Mouse (Mus musculus) lung, postnatal 0 days (tissue): ENCODE measurements at regions not wholly inside any gene's neighbourhood (a gene's known extent, or its start where the extent isn't known, plus 50 kb on each side); places are given as distances from the start of the nearest gene placed in this dataset.

Experiments
- ATAC-seq: fragments of 200-750 bp; cut with Nextera tagmentation; 2 replicates; pipeline ENCODE4 v1.8.0; 2017; ENCODE audit warnings: moderate library complexity
- DNase-seq: peaks from one replicate; pipeline ENCODE4 v3.0.0-alpha.2; 2016; ENCODE audit warnings: low spot score
- H3K27ac ChIP-seq: fragments of 300-500 bp; sonication (generic); 2 replicates; pipeline ENCODE4 v1.5.1; 2014; ENCODE audit warnings: antibody characterized with exemption, mild to moderate bottlenecking, low read length, mixed read lengths
- H3K27me3 ChIP-seq: fragments of 300-500 bp; sonication (generic); replicated peaks from 2 replicates; pipeline ENCODE4 v1.6.1; 2014; ENCODE audit warnings: low read length, mixed read lengths; ENCODE audit not compliant: insufficient read depth
- H3K36me3 ChIP-seq: fragments of 300-500 bp; sonication (generic); 2 replicates; pipeline ENCODE4 v1.6.1; 2014; ENCODE audit warnings: low read length, mixed read lengths; ENCODE audit not compliant: insufficient read depth
- H3K4me1 ChIP-seq: fragments of 300-500 bp; sonication (generic); 2 replicates; pipeline ENCODE4 v1.6.1; 2014; ENCODE audit warnings: antibody characterized with exemption, low read depth, low read length, mixed read lengths; ENCODE audit not compliant: insufficient read depth
- H3K4me2 ChIP-seq: fragments of 300-500 bp; sonication (generic); replicated peaks from 2 replicates; pipeline ENCODE4 v1.6.1; 2014; ENCODE audit warnings: low read depth, mild to moderate bottlenecking, low read length, moderate library complexity, mixed read lengths
- H3K4me3 ChIP-seq: fragments of 300-500 bp; sonication (generic); 2 replicates; pipeline ENCODE4 v1.5.1; 2014; ENCODE audit warnings: low read depth, low read length
- H3K9ac ChIP-seq: fragments of 300-500 bp; sonication (generic); replicated peaks from 2 replicates; pipeline ENCODE4 v1.6.1; 2014; ENCODE audit warnings: low read depth, mild to moderate bottlenecking
- H3K9me3 ChIP-seq: fragments of 300-500 bp; sonication (generic); 2 replicates; pipeline ENCODE4 v1.6.1; 2016; ENCODE audit warnings: low read length, mixed read lengths
- CTCF ChIP-seq: IDR thresholded peaks from 2 replicates; pipeline ENCODE4 v1.5.1; 2016; ENCODE audit warnings: antibody characterized with exemption, mild to moderate bottlenecking
- EP300 ChIP-seq: IDR thresholded peaks from 2 replicates; pipeline ENCODE4 v1.6.1; 2016; ENCODE audit warnings: antibody characterized with exemption, mild to moderate bottlenecking, control low read depth
- WGBS: fragments of 180-500 bp; shearing (Covaris S2); extraction: QIAGEN DNeasy Blood & Tissue Kit; methylation state at CpG from one replicate; pipeline ENCODE4 v1.1.7; 2014; 5-methylcytosine and 5-hydroxymethylcytosine counted together

GRCm38 (mm10) chr15:17195439-17195838 is 466.9 kb downstream of the Cdh9 start:
- DNase-seq (no peak), ATAC-seq (no peak)
- H3K4me2 ChIP-seq = no peak overlapping the region
- no peaks in the 10 kb centered on the region for H3K4me1 ChIP-seq
- no peak overlapping the region for H3K9ac ChIP-seq
- no peak overlapping the region for H3K4me3 ChIP-seq
- no peak overlapping the region for H3K27ac ChIP-seq
- 50% methylated on average over 5 of the region's 5 CpGs for WGBS
- H3K36me3 ChIP-seq = no peaks in the 10 kb centered on the region
- H3K9me3 ChIP-seq = no peaks in the 10 kb centered on the region
- TF ChIP-seq CTCF = peak; percentile 36; the same call in 1 of the 2 replicates
- no peak for TF ChIP-seq EP300
- H3K27me3 ChIP-seq = no peaks in the 10 kb centered on the region

GRCm38 (mm10) chr15:17204739-17205138 is 476.2 kb downstream of the Cdh9 start:
- Histone ChIP-seq H3K36me3 (no peaks in the 10 kb centered on the region), H3K4me3 (no peak overlapping the region), H3K9ac (no peak overlapping the region), H3K27me3 (no peaks in the 10 kb centered on the region), H3K27ac (no peak overlapping the region), H3K4me2 (no peak overlapping the region), H3K4me1 (no peaks in the 10 kb centered on the region), H3K9me3 (no peaks in the 10 kb centered on the region)
- DNase-seq (no peak), ATAC-seq (no peak)
- WGBS = 53% methylated on average over 2 of the region's 2 CpGs
- TF ChIP-seq CTCF = no peak
- no peak for TF ChIP-seq EP300

GRCm38 (mm10) chr15:17245096-17245495 is 516.5 kb downstream of the Cdh9 start:
- DNase-seq (no peak), ATAC-seq (no peak)
- H3K4me1 ChIP-seq = no peaks in the 10 kb centered on the region
- H3K36me3 ChIP-seq = no peaks in the 10 kb centered on the region
- no peaks in the 10 kb centered on the region for H3K9me3 ChIP-seq
- H3K27ac ChIP-seq = no peak overlapping the region
- H3K4me3 ChIP-seq = no peak overlapping the region
- TF ChIP-seq CTCF = no peak
- TF ChIP-seq EP300 = no peak
- H3K4me2 ChIP-seq = no peak overlapping the region
- WGBS = 62% methylated on average over 3 of the region's 3 CpGs
- no peaks in the 10 kb centered on the region for H3K27me3 ChIP-seq
- H3K9ac ChIP-seq = no peak overlapping the region

GRCm38 (mm10) chr15:17289221-17289620 is 560.7 kb downstream of the Cdh9 start:
- H3K27ac ChIP-seq = no peak overlapping the region
- H3K4me1 ChIP-seq = no peaks in the 10 kb centered on the region
- no peak for DNase-seq
- no peaks in the 10 kb centered on the region for H3K36me3 ChIP-seq
- H3K4me3 ChIP-seq = no peak overlapping the region
- no peak overlapping the region for H3K9ac ChIP-seq
- no peak overlapping the region for H3K4me2 ChIP-seq
- no peaks in the 10 kb centered on the region for H3K27me3 ChIP-seq
- WGBS = 85% methylated on average over 5 of the region's 5 CpGs
- TF ChIP-seq CTCF (no peak), EP300 (no peak)
- H3K9me3 ChIP-seq = no peaks in the 10 kb centered on the region
- ATAC-seq = no peak
